ENCODE assay signal across 10 mouse cellular contexts in the genomic region with DNA sequence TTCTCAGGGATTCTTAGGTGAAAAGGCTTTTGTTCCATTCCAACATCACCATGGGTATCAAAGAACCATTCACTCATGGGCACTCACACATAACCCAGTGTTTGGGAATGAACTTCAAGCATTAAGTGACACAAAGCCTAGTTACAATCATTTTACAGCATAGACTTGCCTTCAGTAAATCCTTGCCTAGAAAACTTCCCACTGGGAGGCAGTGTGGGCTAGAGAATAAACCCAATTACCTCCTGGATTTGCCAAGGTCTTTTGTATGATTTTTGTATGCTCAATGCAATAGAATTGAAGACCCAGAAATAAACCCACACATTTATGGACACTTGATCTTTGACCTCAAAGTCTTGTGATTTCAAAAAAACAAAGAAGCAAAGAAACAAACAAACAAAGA.
A peak's percentile ranks its signal among the peaks of the same experiment; 100 is the strongest.
DNase-seq lines count a peak whose midpoint lies in the region; ATAC-seq lines count a peak whose summit lies in the region.
"Had no signal": no experiment of that assay in that cellular context is flagged by ENCODE, and none has a peak within 500 bp of the region (broad histone marks: within the 10 kb centered on the region; RNA-seq: fewer than 3 reads in every experiment).

No protein-coding gene starts in this region.

- H3K4me3 ChIP-seq in kidney, embryonic 14.5 days (ENCODE audit: low read length), result no peak overlapping the region
- H3K4me3 ChIP-seq in forebrain, embryonic 13.5 days, result no peak overlapping the region
- H3K4me3 ChIP-seq: heart, embryonic 10.5 days; neural tube, embryonic 13.5 days had no signal

- H3K27me3 ChIP-seq in kidney, embryonic 14.5 days (ENCODE audit: control insufficient read depth, insufficient read depth, low read length), result no peaks in the 10 kb centered on the region
- H3K27me3 ChIP-seq in forebrain, embryonic 13.5 days, result no peaks in the 10 kb centered on the region
- H3K27me3 ChIP-seq: neural tube, embryonic 13.5 days had no signal

- no peak for ATAC-seq in kidney, embryonic 14.5 days (ENCODE audit: low FRiP score, low TSS enrichment)
- no peak for ATAC-seq in forebrain, embryonic 13.5 days

- peak; percentile 33 to 54 for DNase-seq in kidney, adult 8-10 months
- peak; percentile 80 for DNase-seq in 416B (ENCODE audit: low read depth)
- DNase-seq in NIH3T3 (ENCODE audit: low read depth), result peak; percentile 88
- DNase-seq in forelimb bud, embryonic 11.5 days (ENCODE audit: low read depth, low spot score), result peak; percentile 29
- no peak for DNase-seq in T-cell, adult 2 months (ENCODE audit: low spot score)
- DNase-seq: thymus, postnatal 14 days had no signal

- H3K9me3 ChIP-seq in kidney, embryonic 14.5 days (ENCODE audit: control insufficient read depth, low read length), result no peaks in the 10 kb centered on the region
- H3K9me3 ChIP-seq in forebrain, embryonic 13.5 days (replicated peaks), result no peaks in the 10 kb centered on the region
- H3K9me3 ChIP-seq: heart, embryonic 10.5 days; neural tube, embryonic 13.5 days had no signal

- no peaks in the 10 kb centered on the region for H3K4me1 ChIP-seq in kidney, embryonic 14.5 days (ENCODE audit: control insufficient read depth, insufficient read depth, low read length)
- no peaks in the 10 kb centered on the region for H3K4me1 ChIP-seq in forebrain, embryonic 13.5 days
- H3K4me1 ChIP-seq: heart, embryonic 10.5 days; neural tube, embryonic 13.5 days had no signal

- H3K36me3 ChIP-seq in kidney, embryonic 14.5 days (ENCODE audit: control insufficient read depth, insufficient read depth, low read length), result no peaks in the 10 kb centered on the region
- no peaks in the 10 kb centered on the region for H3K36me3 ChIP-seq in forebrain, embryonic 13.5 days (ENCODE audit: poor library complexity, severe bottlenecking)
- H3K36me3 ChIP-seq: heart, embryonic 10.5 days; neural tube, embryonic 13.5 days had no signal

- H3K27ac ChIP-seq in kidney, embryonic 14.5 days (ENCODE audit: low read depth, low read length), result no peak overlapping the region
- no peak overlapping the region for H3K27ac ChIP-seq in forebrain, embryonic 13.5 days
- H3K27ac ChIP-seq: heart, embryonic 10.5 days; neural tube, embryonic 13.5 days had no signal

- H3K4me2 ChIP-seq in kidney, embryonic 14.5 days (replicated peaks; ENCODE audit: low read depth, low read length), result no peak overlapping the region
- no peak overlapping the region for H3K4me2 ChIP-seq in forebrain, embryonic 13.5 days
- H3K4me2 ChIP-seq: neural tube, embryonic 13.5 days had no signal

- no peak overlapping the region for H3K9ac ChIP-seq in kidney, embryonic 14.5 days (ENCODE audit: low read depth, low read length)
- no peak overlapping the region for H3K9ac ChIP-seq in forebrain, embryonic 13.5 days
- H3K9ac ChIP-seq: neural tube, embryonic 13.5 days had no signal
